Mouse (Mus musculus): ENCODE results near the gene Sinhcaf.
A peak's percentile ranks its signal among the peaks of the same experiment; 100 is the strongest.
"Not testable (repeated sequence)": the region's sequence is repeated elsewhere in the genome, so short reads cannot be mapped to it uniquely, and the experiment has no call there.

Sinhcaf gene

GRCm38 (mm10) chr6:148946409-148946742, at the start of gene Sinhcaf:
TSS of gene Sinhcaf (minus strand) at chr6:148946467.
- peak; percentile 99 to 100 for DNase-seq

GRCm38 (mm10) chr6:148994327-148994999, 48.2 kb upstream of the Sinhcaf start:
- DNase-seq = no peak

GRCm38 (mm10) chr6:148993117-148994077, 47.1 kb upstream of the Sinhcaf start:
- no peak for DNase-seq

- no peak for DNase-seq
These were observed 46.3 kb upstream of the Sinhcaf start for GRCm38 (mm10) chr6:148992373-148993116.

- no peak for DNase-seq
These were observed 45.5 kb upstream of the Sinhcaf start for GRCm38 (mm10) chr6:148991660-148992372.

DNA sequence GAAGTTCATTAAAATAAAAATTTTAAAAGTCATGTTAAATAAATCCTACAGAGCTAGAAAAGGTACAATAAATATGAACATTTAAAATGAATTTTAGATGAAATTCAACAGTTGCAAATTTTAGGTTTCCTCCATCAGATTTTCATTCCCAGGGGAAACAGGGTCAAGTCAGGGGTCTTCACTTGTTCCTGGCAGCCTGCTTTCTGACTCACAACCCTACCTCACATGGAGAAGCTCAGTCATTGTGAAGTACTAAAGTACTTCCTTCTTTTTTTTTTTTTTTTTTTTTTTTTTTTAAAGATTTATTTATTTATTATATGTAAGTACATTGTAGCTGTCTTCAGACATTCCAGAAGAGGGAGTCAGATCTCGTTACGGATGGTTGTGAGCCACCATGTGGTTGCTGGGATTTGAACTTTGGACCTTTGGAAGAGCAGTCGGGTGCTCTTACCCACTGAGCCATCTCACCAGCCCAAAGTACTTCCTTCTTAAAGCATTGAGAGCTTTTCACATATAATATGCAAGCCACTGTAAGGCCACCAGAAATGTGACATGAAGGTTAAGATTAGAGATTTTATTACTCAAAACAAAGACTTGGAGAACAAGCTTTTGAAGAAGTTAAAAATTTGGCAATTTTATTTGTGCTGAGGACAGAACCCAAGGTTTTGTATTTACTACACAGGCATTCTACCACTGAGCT, 43.7 kb upstream of the Sinhcaf start:
- DNase-seq = not testable (repeated sequence)

GRCm38 (mm10) chr6:148986003-148986402, 39.7 kb upstream of the Sinhcaf start:
- DNase-seq = no peak

GRCm38 (mm10) chr6:148980495-148980894, 34.2 kb upstream of the Sinhcaf start:
- no peak for DNase-seq

DNA sequence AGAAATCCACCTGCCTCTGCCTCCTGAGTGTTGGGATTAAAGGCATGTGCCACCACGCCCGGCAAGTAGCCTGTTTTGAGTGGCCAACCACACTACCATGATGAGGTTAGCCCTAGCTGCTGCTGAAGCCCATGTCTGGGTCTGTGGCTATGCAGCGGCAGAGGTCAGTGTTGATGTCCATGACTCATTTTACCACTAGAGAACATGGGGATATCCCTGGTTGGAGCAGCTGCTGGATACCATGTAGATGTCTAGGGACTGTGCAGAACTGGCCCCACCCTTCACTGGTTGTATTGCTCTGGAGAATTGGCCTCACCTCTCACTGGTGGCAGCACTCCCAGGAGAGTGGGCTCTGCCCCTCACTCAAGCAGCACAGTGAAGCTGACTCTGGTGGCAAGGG, 28.8 kb upstream of the Sinhcaf start:
- no peak for DNase-seq

DNA sequence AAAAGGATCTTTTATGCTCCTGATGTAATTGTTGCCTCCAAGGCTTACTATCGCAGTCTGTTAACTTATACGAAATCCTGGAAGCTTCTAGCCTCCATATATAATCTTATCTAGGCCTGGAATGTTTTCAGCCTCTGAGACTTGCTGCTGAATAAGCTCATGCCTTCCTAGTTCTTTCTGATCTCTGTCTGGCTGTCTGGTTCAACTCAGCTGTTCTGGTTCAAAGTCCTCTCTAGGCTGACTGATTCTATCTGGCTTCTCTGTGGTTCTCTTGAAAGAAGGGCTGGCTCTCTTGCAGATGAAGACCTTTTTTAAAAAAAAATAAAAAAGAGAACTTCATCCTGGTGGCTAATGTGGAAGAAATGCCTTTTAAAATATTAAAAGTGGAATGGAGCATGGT, 26.6 kb upstream of the Sinhcaf start:
- no peak for DNase-seq

- DNase-seq = no peak
These were observed 26.0 kb upstream of the Sinhcaf start for GRCm38 (mm10) chr6:148972059-148972848.

DNA sequence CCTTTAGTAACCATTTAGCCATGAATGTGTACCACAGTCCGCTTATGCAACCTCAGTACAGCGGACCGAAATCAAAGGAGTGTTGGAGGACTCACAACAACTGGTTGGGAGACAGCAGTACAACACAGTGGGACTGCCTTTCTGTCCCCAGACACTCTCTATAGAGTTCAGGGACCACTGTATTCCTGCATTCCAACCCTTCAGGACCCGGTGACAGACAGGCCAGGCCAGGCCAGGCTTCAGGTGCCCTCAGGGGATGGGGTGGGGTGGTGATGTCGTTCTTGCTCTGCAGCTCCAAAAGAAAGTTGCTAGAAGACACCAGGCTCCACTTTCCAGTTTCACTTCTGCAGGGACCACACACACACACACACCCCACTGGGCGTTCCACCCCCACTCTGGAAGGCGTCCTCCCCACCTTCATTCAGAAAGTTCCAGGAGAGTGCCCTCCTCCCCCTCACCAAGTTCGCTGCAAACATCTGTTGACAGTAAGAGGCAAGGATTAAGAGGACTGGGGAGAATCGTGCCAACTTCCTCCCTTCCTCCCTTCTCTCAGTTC, 25.2 kb upstream of the Sinhcaf start:
- DNase-seq = peak in 1 of 2 experiments; percentile 3

GRCm38 (mm10) chr6:148961285-148961684, 15.0 kb upstream of the Sinhcaf start:
- no peak for DNase-seq

DNA sequence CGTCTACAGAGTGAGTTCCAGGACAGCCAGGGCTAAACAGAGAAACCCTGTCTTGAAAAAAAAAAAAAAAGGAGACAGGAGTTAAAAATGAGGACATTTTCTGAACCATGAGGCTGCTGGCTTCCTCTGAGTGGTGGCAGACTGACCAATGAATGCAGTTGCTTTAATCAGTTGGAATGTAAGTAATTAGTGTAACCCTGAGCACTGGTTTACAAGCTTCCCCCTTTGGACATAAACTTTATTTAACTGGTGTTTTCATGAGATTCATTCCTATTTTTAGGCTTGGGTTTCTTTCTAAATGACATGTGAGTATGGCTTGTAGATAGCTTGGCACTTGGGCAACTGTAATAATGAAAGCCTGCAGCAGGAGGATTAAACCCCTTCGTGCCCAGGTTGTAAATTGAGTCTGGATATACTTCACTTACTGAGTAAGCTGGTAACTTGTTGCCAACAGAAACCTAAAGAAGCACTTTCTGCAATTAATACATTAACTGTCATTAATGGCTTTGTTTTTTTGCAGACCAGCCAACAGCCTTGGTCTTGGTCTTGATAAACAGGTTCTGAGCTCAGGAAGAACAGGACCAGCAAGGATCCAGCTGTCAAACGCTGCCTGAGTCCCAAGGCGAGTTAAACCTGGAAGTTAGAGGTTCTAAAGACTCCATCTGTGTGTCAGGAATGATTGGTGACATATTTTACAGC, 13.4 kb upstream of the Sinhcaf start:
- no peak for DNase-seq

- no peak for DNase-seq
These were observed 12.4 kb upstream of the Sinhcaf start for GRCm38 (mm10) chr6:148958712-148959111.

DNA sequence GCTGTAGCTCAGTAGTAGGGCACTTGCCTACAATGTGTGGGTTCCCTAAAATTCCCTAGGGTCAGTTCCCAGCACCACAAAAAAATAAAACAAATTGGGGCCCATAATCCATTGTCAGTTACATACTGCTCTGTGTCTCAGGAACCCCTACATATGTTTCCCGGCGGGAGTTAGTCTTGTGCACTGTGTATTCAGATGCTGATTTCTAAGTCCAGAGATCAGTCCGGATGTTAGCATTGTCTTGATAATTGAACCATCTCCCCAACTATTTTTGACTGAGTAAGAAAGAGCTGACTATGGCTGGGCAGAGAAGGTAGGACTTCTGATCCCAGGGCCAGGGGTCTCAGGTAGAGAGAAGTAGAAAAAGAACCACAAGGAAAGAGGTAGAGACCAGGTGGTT, 10.8 kb upstream of the Sinhcaf start:
- DNase-seq = no peak

DNA sequence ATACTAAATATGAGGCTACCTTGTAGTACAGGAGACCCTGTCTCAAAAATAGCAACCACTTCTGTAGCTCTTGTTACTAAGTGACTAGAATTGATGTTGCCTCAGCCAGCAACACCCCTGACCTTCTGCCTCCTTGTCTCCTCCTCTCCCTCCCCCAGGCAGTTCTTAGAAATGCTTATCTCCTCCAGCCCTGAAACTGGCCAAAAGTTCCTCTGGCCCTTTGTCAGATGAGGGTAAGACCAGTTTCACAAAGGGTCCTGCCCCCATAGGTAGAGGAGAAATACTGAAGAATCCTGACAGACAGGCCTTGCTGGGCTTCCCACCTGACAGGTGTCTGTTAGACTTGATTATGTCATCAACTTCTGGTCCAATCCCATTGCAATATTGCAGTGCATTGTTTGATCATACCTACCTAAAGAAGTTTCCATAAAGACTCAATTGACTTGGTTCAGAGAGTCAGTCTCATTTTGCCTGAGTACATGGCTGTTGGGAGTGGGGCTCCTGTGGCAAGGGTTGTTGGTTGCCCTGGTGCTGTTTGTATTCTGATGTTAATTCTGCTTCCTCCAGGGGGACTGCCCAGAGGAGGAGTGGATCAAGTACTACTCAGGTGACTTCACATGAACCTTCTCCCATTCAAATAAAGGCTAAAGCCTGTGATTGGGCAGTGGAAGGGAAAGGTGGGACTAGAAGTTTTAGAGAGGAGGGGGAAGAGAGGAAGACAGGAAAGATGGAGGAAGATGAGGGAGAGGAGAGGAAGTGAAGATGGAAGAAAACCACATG, 9.6 kb upstream of the Sinhcaf start:
- DNase-seq = no peak

GRCm38 (mm10) chr6:148946881-148947405, 676 bp upstream of the Sinhcaf start:
- DNase-seq = no peak

All from thymus, postnatal 36 days (tissue).